Mouse (Mus musculus) layer of hippocampus, postnatal 10 days (tissue): Measurements from ENCODE around the gene Morc2b. TPM values are rescaled to one million over a fixed set of nuclear protein-coding genes. Genes with fewer than 3 reads are reported as not detected.
"Not testable (repeated sequence)": the region's sequence is repeated elsewhere in the genome, so short reads cannot be mapped to it uniquely, and the experiment has no call there.

Experiments used
- DNase-seq, 2 experiments: peaks; one replicate each; pipeline ENCODE4 v3.0.0; 2021; ENCODE audit warnings: low spot score in 2 of 2
- long read RNA-seq: library from polyadenylated mRNA; stranded (forward); transcript quantifications from one replicate; pipeline ENCODE4 v2.0.0, GENCODE M21; 2023
- total RNA-seq, 2 experiments: library from RNA; stranded (reverse); gene quantifications; 2 replicates each; pipeline ENCODE4 v1.2.3; 2021

Gene Morc2b
- total RNA-seq: 1 to 10 TPM; 1.0 to 1.2 TPM
- long read RNA-seq: 0 reads

DNA sequence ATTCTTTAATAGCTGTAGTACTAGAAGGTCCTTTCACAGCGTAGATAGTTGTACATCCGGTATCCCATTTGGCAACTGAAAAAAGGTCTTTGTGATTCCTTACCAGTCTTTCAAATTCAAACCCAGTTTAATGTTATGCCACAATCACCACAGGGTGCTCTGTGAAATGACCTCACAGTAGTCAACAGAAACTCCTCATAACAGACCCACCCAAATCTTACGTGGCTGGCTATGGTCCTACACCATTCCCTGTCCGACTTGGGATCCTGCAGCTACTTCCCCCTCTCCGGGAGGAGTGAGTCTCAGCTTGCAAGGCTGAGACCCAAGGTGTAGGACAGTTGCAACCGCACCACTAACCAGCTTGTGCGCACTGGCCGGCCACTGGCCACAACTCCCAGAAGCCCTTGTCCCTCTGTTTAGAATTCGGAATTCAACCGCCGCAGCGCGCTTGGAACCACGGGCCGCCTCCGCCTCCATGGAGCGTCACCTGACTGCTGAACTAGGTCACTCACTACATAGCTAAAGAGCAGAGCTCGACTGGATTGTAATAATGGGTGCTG is at the start of gene Morc2b:
Gene Morc2b, minus strand, starts transcription at position 423 of the 560 bp plus-strand sequence.
- no peak for DNase-seq

DNA sequence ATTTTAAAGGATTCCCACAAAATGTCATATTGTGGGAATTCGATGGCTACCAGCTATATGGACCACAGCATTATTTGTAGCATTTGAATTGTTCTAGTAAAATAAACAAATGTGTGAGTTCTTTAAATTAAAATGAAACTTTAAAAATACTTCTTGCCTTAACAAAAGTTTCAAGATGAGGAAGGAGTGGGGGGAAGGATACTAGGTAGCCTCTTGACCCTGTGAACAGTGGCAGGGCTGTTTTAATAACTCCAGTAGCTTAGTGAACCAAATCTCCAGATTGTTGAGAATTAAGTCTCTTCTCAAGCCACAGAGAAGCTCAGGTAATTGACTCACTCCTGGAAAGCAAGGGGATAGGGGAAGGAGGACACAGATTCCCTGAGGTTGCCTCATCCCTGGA is 28.7 kb upstream of the Morc2b start, which contains the start of gene Olfr55:
Gene Olfr55, plus strand, starts transcription at position 301 of the 400 bp plus-strand sequence.
- DNase-seq: not testable (repeated sequence)

DNA sequence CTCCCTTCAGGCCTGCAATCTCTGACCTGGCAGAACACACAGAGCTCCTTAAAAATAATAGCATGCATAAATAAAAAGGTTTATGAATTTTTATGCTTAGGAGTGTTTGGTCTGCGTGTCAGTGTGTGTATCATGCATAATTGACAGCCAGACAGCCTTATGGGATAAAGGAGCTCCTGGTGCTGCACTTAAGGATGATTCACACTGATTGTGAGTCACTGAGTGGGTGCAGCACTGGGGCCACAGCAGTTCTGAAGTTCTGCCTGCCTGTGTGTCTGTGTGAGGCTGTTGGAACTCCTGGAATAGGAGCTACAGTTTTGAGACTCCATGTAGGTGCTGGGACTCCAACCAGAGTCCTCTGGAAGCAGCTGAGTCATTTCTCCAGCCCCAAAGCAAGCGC is 13.2 kb downstream of the Morc2b start:
- DNase-seq: no peak

DNA sequence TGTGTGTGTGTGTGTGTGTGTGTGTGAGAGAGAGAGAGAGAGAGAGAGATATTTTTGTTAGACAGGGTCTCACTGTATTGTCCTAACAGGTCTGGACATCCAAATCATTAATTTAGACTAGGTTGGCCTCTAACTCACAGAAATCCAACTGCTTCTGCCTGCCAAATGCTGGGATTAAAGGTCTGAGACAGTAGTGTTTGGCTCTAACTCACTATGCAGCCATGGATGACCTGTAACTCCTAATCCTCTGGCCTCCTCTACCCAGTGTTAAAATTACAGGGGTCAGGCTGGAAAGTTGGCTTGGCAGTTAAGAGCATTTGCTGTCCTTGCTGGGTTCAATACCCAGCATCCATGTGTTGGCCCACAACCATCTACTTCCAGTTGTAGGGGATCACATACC is 14.9 kb downstream of the Morc2b start:
- DNase-seq: no peak

DNA sequence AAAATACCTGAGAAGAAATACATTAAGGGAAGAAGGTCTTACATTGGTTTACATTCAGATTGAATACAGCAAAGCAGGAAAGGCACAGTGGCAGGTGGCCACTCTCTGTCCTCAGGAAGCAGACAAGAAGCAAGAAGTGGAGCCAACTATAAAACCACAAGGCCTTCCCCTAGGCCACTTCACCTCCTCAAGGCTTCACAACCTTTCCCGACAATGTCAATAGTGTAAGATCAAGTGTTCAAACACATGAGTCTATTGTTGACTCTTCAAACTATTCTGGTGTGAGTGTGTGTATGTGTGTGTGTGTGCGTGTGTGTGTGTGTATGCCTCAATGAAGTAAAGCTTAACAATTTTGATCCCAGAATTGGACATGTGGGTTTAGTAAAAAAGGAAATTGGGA is 42.1 kb downstream of the Morc2b start:
- DNase-seq: no peak

DNA sequence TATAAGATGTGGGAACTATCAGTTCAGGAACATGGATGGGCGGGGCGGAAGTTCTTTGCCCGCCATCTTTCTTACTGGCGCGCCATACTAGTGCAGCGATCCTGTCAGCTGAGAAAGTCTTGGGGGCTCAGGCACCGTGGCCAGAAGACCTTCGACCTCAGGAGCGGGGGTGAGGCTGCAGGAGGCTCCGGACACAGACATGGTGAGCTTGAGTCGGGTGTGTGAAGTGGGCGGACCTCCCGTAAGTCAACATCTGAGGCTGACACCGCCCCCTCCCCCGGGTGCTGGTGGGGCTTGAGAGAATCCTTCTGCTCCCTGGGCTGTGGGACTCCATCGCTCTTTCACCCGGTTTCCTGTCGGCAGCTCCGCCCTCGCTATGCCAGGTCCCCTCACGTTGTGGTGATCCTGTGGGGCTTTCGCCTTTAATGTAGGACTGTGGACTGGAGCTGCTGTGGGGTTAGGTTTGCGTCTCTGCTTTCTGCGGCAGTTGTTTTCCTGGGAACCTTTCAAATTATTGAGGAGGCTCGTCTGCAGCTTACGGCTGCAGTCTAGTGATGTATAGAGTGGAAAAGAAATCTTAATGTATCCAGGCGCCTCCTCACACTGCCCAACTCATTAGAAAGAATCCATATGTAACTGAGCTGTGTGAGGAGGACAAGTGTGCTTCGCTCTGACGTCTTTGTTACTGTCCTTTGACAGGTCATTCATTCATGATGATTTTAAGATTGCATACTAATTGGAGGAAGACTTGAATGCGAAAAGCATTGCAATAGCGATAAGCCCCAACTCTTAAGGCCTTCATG is 46.9 kb downstream of the Morc2b start:
- peak; percentile 77 to 82 for DNase-seq

DNA sequence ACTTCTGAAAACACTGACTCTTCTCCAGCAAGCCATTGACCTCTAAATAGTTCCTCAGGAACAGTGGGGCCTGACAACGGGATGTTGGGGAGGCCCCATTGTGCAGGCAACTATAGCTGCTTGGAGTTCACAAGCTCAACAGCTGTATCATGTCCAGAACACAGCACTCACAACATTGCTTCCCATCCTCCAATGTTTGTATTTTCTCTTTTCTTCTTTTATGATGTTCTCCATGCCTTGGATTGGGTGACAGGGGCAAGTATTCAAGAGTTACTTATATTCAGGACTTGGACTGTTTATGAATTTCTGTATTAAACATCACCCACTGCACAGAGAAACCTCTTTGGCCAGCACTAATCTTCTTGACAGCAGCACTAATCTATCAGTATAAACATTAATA is 47.9 kb downstream of the Morc2b start:
- no peak for DNase-seq

DNA sequence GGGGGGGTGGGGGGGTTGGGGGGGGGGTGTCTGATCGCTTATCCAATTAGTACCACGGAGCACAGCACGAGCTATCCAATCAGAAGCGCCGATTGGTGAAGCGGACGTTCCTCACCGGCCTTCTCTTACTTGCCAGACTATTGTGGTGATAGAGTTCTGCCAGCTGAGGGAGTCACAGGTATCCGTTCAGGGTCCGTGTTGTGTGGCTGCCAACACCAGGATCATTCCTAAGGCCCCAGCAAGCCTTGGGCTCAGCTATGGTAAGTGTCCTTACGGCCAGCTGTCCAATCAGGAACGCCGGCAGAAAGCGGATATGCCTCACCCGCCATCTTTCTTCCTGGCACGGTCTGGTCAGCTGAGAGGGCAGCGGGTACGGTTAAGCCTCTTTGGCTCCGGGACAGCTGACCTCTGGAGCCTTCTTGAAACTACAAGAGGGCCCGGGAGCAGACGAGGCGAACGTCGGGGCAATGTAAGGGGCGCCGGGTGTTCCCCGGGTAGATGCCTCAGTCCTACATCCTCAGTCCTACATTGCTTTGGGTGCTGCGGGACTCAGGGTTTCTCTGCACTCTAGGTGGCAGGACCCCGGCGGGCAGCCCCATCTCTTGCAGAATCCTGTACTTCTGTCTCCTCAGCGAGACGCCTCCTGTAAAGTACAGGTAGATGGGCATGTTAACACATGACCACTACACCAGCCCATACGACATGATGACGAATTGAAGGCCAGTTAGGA is 50.1 kb downstream of the Morc2b start, which contains the start of gene Zfp563:
Gene Zfp563, plus strand, starts transcription at position 91 of the 730 bp plus-strand sequence.
- DNase-seq: peak; percentile 94

DNA sequence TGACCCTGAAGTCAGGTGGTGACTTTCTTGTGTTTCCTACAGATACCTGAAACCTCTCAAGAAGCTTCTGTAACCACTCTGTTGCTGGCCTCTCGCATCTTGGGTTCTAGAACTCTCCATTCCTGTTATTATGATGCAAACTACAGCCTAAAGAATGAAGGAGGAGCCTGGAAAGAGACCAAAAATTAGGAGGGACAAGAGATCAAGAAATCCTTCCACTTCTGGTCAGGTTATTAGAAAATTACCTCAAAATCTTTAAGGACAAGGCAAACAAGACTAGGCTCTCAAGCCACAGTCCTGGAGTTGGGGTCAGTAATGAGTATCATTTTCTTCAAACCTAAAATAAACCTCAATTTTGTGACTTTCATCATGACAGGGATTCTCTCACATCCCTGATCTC is 71.5 kb downstream of the Morc2b start, which contains the start of gene 4921501E09Rik:
Gene 4921501E09Rik, minus strand, starts transcription at position 101 of the 400 bp plus-strand sequence.
- no peak for DNase-seq

Other genes starting within 250 kb of the Morc2b start
- gene Zfp870, start 248.0 kb downstream of the Morc2b start, total RNA-seq: 10 to 100 TPM in 1 of 2 experiments, 1 to 10 TPM in 1; 9.7 to 10.4 TPM
- gene Cyp4f14, start 222.3 kb downstream of the Morc2b start, total RNA-seq: 1 to 10 TPM; 2.7 to 4.3 TPM
- gene Cyp4f13, start 192.3 kb downstream of the Morc2b start, total RNA-seq: 10 to 100 TPM; 16.4 to 19.2 TPM
- 1 to 10 TPM; 5.3 to 5.4 TPM for gene Zfp472, start 173.9 kb downstream of the Morc2b start, total RNA-seq
- 10 to 100 TPM; 15.9 to 16.5 TPM for gene Zfp952, start 146.6 kb downstream of the Morc2b start, total RNA-seq
- gene Zfp763, start 106.3 kb downstream of the Morc2b start, total RNA-seq: 10 to 100 TPM; 17.9 to 22.3 TPM
- gene 4921501E09Rik, start 71.6 kb downstream of the Morc2b start, total RNA-seq: not detected
- 10 to 100 TPM; 20.6 to 21.5 TPM for gene Zfp563, start 50.4 kb downstream of the Morc2b start, total RNA-seq
- gene Olfr55, start 28.8 kb upstream of the Morc2b start, total RNA-seq: not detected
- gene Olfr239, start 51.6 kb upstream of the Morc2b start, total RNA-seq: not detected
- gene Olfr1564, start 82.0 kb upstream of the Morc2b start, total RNA-seq: under 1 TPM; 0.42 to 0.59 TPM
- 10 to 100 TPM; 13.9 to 15.0 TPM for gene Zfp955a, start 115.5 kb upstream of the Morc2b start, total RNA-seq
- gene Olfr63, start 125.0 kb upstream of the Morc2b start, total RNA-seq: not detected
- gene Zfp955b, start 149.9 kb upstream of the Morc2b start, total RNA-seq: 10 to 100 TPM; 21.5 to 26.8 TPM
- 10 to 100 TPM; 26.5 to 28.8 TPM for gene Zfp81, start 219.2 kb upstream of the Morc2b start, total RNA-seq